Mouse (Mus musculus) thymus, postnatal 25 days (tissue): ENCODE results near the gene Scrt2.
A peak's percentile ranks its signal among the peaks of the same experiment; 100 is the strongest.

Experiments
- DNase-seq: peaks from one replicate; pipeline ENCODE4 v3.0.0; 2022

Gene Scrt2

DNA sequence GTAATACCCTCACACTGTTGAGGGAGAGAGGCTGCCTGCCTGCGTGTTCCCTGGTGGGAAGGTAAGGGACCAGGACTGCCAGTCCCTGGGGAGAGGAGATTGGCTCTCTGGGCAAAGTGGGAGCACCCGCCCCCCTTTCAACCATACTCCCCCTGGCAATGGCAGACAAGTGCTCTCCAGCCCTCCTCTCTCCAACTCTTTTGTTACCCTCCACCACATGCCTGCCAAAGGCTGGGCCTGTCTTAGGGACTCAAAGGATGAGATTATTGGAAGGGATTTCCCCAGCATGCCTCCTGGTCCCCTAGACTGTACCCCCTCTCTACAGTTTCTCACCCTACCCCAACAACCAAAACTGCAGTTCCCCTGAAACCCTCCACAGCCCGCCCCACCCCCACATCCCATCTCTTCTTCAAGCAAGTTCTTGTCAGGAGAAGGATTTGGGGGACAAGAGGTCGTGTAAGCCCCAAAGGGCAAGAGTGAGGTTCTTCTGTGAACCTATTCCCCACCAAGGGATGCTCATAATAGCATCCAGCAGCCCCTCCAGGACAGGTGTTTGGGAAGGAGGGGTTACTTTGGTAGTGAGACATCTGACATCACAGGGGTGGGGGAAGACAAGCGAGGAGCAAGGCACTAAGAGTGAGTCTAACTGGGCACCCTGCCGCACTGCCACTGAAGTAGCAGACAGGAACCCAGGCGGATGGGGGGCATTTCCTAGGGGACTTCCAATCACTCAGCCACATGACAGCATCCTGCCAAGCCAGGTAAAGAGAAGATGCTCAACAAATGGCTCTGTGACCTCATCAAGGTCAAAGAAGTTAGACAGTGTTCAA, 1.3 kb downstream of the Scrt2 start:
- DNase-seq: no peak

DNA sequence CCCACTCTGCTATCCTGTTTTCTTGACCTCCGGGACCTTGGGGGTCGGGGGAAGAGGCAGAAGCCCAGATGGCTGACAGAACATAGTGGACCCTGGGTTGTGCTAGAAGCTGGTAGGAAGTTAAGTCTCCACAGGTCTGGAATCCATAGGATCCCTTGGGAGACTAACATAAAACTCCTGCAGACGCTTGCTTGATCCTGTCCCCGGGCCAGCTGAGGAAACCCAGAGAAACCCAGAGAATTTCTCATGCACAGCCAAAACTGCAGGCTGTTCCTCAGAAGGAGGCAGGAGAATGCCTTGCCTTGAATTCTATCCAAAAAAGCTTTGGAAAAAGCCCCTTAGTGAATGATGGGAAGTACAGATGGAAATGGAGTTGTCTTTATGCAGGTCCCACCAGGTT, 2.1 kb downstream of the Scrt2 start:
- DNase-seq: no peak

- DNase-seq: no peak
Measured at GRCm38 (mm10) chr2:152084298-152084697, 3.0 kb downstream of the Scrt2 start.

GRCm38 (mm10) chr2:152085414-152085813, 4.1 kb downstream of the Scrt2 start:
- no peak for DNase-seq

GRCm38 (mm10) chr2:152086451-152086850, 5.1 kb downstream of the Scrt2 start:
- no peak for DNase-seq

DNA sequence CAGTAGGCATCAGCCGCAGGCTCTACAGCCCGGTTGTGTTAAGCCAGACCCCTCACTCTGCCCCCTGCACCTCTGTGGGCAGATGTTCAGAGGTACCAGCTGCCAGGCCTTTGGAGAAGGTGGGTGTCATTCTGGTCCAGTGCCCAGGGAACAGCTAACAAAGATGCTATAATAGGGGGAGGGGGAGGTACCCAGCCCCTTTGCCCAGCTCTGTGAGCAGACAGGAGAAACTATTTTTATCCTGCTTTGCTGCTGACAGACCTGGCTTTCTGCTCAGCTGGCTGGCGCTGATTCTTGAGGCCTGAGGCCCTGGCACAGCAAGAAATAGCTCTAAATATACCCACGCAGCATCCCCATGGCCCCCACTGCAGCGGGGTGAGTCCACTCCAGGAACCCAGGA, 5.8 kb downstream of the Scrt2 start:
- no peak for DNase-seq

GRCm38 (mm10) chr2:152089078-152089477, 7.7 kb downstream of the Scrt2 start:
- DNase-seq: peak; percentile 19

DNA sequence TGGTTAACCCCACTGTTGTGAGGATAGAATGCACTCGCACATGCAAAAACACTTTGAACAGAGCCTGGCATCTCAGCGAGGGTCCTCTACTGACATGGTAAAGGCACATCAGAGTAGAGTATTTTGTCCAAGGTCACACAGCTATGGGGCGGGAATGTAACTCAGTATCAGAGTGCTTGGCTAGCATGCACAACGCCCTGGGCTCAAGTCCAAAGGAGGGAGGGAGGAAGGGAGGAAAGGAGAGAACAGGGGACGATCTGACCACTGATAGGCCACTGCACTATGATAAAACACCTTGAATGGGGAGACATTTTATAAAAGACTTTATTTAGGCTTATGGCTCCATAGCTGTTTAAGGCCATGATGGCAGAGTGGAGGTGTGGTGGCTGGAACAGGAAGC, 8.3 kb downstream of the Scrt2 start:
- DNase-seq: no peak

DNA sequence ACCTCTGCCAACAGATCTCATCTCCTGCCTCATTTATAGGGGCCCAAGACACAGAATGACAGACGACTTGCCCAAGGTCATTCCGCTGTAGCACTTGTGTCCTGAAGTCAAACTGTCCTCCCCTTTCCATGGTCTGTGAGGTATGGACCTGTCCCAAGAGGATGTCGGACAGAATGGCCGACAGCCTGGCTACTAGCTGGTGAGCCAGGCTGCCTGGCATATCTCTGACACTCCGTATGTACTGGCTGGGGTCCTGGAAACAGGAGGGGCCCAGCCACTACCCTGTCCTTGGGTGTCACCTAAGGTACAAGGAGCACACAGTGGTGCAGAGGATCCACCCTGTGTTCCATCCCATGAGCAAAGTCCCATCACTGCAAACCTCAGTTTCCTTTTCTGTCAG, 9.2 kb downstream of the Scrt2 start:
- DNase-seq: no peak

GRCm38 (mm10) chr2:152091342-152092056, 10.2 kb downstream of the Scrt2 start:
- no peak for DNase-seq

- DNase-seq: no peak
Measured at GRCm38 (mm10) chr2:152092927-152093326, 11.6 kb downstream of the Scrt2 start.

- no peak for DNase-seq
Measured at GRCm38 (mm10) chr2:152093356-152093792, 12.0 kb downstream of the Scrt2 start.

- DNase-seq: no peak
Measured at GRCm38 (mm10) chr2:152094856-152095545, 13.7 kb downstream of the Scrt2 start.

- no peak for DNase-seq
Measured at GRCm38 (mm10) chr2:152096922-152097321, 15.6 kb downstream of the Scrt2 start.

- no peak for DNase-seq
Measured at GRCm38 (mm10) chr2:152097916-152098315, 16.6 kb downstream of the Scrt2 start.

- no peak for DNase-seq
Measured at GRCm38 (mm10) chr2:152099538-152099937, 18.2 kb downstream of the Scrt2 start.

GRCm38 (mm10) chr2:152101761-152102160, 20.4 kb downstream of the Scrt2 start:
- no peak for DNase-seq

DNA sequence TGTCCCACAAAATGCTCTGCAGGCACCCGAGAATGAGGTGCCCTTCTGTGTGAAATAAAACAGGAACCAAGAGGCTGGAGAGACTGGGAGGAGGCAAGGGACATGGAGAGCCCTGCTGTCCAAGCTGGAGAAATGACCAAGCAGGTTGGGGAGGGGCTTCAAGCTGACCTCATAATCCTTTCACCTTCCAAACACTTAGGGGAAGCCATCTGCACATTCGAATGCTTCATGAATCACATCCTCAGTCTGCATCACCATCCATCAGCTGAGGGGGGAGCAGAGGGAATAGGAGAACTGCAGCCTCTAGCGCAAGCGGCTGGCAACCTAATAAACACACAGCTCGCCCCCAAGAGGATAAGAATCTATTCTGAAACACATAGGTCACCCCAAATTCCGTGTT, 21.0 kb downstream of the Scrt2 start:
- DNase-seq: no peak

DNA sequence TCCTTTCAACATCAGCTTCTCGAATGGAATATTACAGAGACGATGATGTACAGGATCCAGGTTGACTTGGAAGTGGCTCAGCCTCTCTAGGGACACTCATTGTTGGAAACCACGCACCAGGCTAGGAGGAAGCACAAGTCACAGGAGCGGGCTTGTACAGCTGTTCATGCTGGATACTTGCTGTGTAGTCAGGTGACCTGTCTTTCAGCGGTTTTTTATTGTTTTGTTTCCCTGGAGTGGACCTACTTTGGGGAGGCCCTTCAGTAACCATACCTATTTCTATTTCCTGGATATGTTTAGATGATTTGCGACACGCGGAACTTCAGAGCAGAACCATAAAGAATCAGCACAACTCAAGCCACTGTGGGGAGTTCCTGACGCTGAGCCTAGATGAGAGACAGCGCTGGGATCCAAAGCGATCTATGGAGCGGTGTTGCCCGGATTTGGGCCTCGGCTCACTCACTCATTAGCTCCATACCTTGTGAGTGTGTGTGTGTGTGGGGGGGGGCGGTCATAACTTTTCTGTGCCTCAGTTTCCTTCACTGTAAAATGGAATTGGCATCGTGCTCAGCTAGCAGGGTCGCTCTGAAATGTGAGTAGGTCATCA, 23.5 kb downstream of the Scrt2 start:
- DNase-seq: no peak

GRCm38 (mm10) chr2:152105318-152106224, 24.2 kb downstream of the Scrt2 start, which contains the start of gene Srxn1:
Gene Srxn1, plus strand, starts transcription at chr2:152105516.
- DNase-seq: peak; percentile 35

DNA sequence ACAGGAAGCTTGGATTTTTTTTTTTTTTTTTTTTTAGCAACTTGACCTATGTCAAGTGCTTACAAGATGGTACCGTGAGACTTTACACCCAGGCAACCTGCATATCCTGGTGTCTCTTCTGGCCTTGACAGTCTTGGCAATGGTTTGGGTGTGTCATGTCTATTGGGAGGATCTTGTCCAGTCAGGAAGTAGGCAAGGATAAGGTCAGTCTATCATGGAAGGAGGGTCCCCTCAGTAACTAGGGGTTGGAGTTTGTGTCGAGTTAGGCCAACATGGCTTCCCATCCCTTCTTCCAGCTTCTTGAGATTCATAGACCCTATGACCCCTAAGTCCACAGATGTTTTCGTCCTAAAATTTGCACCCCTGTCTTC, 24.9 kb downstream of the Scrt2 start:
- DNase-seq: no peak

- DNase-seq: no peak
Measured at GRCm38 (mm10) chr2:152106597-152106996, 25.3 kb downstream of the Scrt2 start.
